Mouse (Mus musculus) limb, embryonic 15.5 days (tissue): ENCODE measurements around the gene Slc30a10. TPM values are rescaled to one million over a fixed set of nuclear protein-coding genes. Genes with fewer than 3 reads are reported as not detected.

Source experiments
- ATAC-seq: fragments of 200-750 bp; cut with Nextera tagmentation; 2 replicates; pipeline ENCODE4 v1.8.0; 2017; ENCODE audit warnings: low read depth, moderate TSS enrichment; ENCODE audit not compliant: insufficient number of reproducible peaks, low FRiP score, low TSS enrichment
- H3K27ac ChIP-seq: fragments of 300-500 bp; sonication (generic); 2 replicates; pipeline ENCODE4 v1.5.1; 2015; ENCODE audit warnings: moderate library complexity, mild to moderate bottlenecking, inconsistent platforms
- H3K27me3 ChIP-seq: fragments of 300-500 bp; sonication (generic); 2 replicates; pipeline ENCODE4 v1.6.1; 2015; ENCODE audit warnings: inconsistent platforms
- H3K36me3 ChIP-seq: fragments of 300-500 bp; sonication (generic); 2 replicates; pipeline ENCODE4 v1.6.1; 2015; ENCODE audit warnings: inconsistent platforms
- H3K4me1 ChIP-seq: fragments of 300-500 bp; sonication (generic); 2 replicates; pipeline ENCODE4 v1.6.1; 2015; ENCODE audit warnings: inconsistent platforms
- H3K4me2 ChIP-seq: fragments of 300-500 bp; sonication (generic); 2 replicates; pipeline ENCODE4 v1.6.1; 2015; ENCODE audit warnings: mild to moderate bottlenecking, inconsistent platforms
- H3K4me3 ChIP-seq: fragments of 300-500 bp; sonication (generic); 2 replicates; pipeline ENCODE4 v1.5.1; 2015; ENCODE audit warnings: mild to moderate bottlenecking, inconsistent platforms
- H3K9ac ChIP-seq: fragments of 300-500 bp; sonication (generic); 2 replicates; pipeline ENCODE4 v1.6.1; 2015; ENCODE audit warnings: inconsistent platforms
- H3K9me3 ChIP-seq: fragments of 300-500 bp; sonication (generic); 2 replicates; pipeline ENCODE4 v1.6.1; 2016; ENCODE audit warnings: inconsistent platforms
- WGBS: fragments of 180-500 bp; shearing (Covaris S2); methylation state at CpG from one replicate; pipeline ENCODE4 v1.1.7; 2015; 5-methylcytosine and 5-hydroxymethylcytosine counted together
- polyA plus RNA-seq: library from polyadenylated mRNA; unstranded; fragments of >200 nt; fragmentation: Nextera tagmentation; extraction: Ambion mirVana; gene quantifications from 2 replicates; pipeline ENCODE4 v1.2.1, GENCODE M21; 2015

The Slc30a10 gene
- polyA plus RNA-seq: 0.22 and 0.45 TPM in 2 replicates

DNA sequence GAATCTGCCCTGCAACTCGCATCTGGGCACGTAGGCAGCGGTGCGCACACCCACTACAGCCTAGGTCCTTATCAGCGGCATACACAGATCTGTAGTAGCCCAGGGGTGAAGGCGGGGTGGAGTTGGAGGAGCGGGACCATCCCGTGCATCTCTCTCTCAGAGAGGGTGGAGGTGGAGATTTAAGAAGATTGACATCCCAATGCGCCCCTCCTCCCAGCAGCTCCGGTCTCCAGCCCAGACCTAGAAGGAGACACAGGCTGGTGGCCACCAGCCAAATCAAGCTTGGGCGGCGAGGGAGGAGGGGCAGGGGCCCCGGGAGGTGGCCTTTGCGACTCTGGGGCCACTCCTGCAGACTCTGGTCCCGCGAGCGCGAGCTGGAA lies at the start of gene Slc30a10:
Gene Slc30a10 (plus strand): TSS at position 274 of the 380 bp plus-strand sequence.
- no peak within 1 kb of the TSS for H3K27ac ChIP-seq
- H3K9me3 ChIP-seq: no peaks in the 10 kb centered on the region
- WGBS: 3% methylated on average over 18 of the region's 18 CpGs
- ATAC-seq: no peak
- H3K27me3 ChIP-seq: peaks cover 48% of the 10 kb centered on the region
- peak within 1 kb of the TSS; percentile 35 for H3K9ac ChIP-seq
- H3K4me1 ChIP-seq: peaks cover 13% of the 10 kb centered on the region
- H3K36me3 ChIP-seq: no peaks in the 10 kb centered on the region
- H3K4me2 ChIP-seq: peak within 1 kb of the TSS; percentile 99
- peak within 1 kb of the TSS; percentile 51 for H3K4me3 ChIP-seq

DNA sequence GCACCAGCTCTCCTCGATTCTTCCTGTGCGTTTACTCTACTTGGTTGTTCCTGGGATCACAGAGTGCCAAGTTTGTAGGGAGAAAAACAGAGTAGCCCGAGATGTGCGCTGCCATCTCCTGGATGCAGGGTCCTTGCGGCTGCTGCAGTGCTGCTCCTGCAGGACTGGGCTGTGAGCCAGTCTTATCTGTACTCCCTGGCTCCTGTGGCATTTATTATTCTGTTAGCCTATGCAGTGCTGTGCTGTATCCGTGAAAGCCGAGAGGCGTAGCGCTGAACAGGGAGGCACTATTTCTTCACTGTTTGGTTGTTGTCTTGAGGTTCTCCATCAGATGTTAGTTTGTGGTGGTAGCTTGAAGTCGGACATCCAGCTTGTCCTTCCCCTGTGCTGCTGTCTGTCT lies 48.7 kb upstream of the Slc30a10 start:
- Histone ChIP-seq H3K4me2 (no peak overlapping the region), H3K9ac (no peak overlapping the region), H3K4me1 (no peaks in the 10 kb centered on the region), H3K9me3 (no peaks in the 10 kb centered on the region), H3K27ac (no peak overlapping the region), H3K4me3 (no peak overlapping the region), H3K27me3 (no peaks in the 10 kb centered on the region), H3K36me3 (peaks cover 84% of the 10 kb centered on the region)
- no peak for ATAC-seq
- WGBS: 90% methylated on average over 10 of the region's 10 CpGs

DNA sequence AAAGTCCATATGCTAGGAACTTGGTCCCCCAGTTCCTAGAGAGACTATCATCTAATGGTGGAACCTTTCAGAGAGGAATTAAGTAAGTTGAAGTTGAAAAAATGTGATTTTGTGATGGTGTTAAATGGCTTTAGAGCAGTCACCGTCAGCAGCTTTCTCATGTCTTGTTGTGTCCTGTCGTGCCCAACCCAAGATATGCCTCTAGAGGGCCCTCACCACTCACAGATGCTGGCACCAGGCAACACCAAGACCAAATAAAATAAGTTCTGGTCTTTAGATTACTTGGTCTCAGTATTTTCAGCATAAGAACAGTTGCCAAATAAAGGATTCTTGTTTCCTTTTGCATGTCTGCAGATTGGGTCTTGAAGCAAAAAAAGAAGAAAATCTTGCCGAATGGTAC lies 44.8 kb upstream of the Slc30a10 start:
- no peak overlapping the region for H3K4me3 ChIP-seq
- H3K36me3 ChIP-seq: peaks cover 86% of the 10 kb centered on the region
- no peaks in the 10 kb centered on the region for H3K27me3 ChIP-seq
- H3K9me3 ChIP-seq: no peaks in the 10 kb centered on the region
- H3K27ac ChIP-seq: no peak overlapping the region
- H3K9ac ChIP-seq: no peak overlapping the region
- 72% methylated on average over 3 of the region's 3 CpGs for WGBS
- H3K4me2 ChIP-seq: no peak overlapping the region
- no peaks in the 10 kb centered on the region for H3K4me1 ChIP-seq
- ATAC-seq: no peak

DNA sequence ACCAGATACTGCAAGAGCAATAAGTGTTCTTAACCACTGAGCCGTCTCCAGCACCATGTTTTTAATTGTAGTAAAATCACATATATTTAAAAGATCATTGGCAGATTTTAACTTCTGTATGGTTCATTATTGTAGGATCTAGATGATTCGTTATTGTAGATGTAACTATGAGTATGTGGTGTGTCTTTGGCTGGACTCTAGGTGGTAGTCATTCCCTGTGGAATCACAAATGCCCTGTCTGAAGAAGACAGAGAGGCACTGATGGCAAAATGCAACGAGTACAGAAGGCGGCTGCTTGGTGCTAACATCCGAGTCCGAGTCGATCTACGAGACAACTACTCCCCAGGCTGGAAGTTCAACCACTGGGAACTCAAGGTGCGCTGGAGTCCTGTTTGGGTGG lies 36.6 kb upstream of the Slc30a10 start:
- no peak overlapping the region for H3K4me2 ChIP-seq
- no peak overlapping the region for H3K9ac ChIP-seq
- no peaks in the 10 kb centered on the region for H3K4me1 ChIP-seq
- H3K27me3 ChIP-seq: no peaks in the 10 kb centered on the region
- peaks cover 85% of the 10 kb centered on the region for H3K36me3 ChIP-seq
- 93% methylated on average over 9 of the region's 9 CpGs for WGBS
- no peak overlapping the region for H3K27ac ChIP-seq
- H3K9me3 ChIP-seq: no peaks in the 10 kb centered on the region
- no peak overlapping the region for H3K4me3 ChIP-seq
- ATAC-seq: no peak

DNA sequence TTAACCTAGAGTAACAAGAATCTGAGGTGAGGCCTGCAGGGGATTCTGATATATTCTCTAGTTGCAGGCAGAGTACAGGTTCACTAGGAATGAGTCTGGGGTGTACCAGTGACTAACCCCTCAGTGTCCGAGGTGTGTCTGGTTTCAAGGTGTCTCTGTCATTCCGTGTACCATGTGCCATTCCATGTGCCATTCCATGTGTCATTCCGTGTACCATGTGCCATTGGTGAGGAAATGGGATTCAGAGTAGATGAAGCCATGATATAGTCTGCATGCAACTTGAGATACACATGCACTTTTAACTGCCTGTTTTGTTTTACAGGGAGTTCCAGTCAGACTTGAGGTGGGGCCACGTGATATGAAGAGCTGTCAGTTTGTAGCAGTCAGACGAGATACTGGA lies 34.8 kb upstream of the Slc30a10 start:
- no peaks in the 10 kb centered on the region for H3K27me3 ChIP-seq
- no peaks in the 10 kb centered on the region for H3K4me1 ChIP-seq
- H3K9me3 ChIP-seq: no peaks in the 10 kb centered on the region
- no peak overlapping the region for H3K4me2 ChIP-seq
- peaks cover 86% of the 10 kb centered on the region for H3K36me3 ChIP-seq
- no peak overlapping the region for H3K4me3 ChIP-seq
- ATAC-seq: no peak
- H3K9ac ChIP-seq: no peak overlapping the region
- H3K27ac ChIP-seq: no peak overlapping the region
- 89% methylated on average over 5 of the region's 5 CpGs for WGBS

DNA sequence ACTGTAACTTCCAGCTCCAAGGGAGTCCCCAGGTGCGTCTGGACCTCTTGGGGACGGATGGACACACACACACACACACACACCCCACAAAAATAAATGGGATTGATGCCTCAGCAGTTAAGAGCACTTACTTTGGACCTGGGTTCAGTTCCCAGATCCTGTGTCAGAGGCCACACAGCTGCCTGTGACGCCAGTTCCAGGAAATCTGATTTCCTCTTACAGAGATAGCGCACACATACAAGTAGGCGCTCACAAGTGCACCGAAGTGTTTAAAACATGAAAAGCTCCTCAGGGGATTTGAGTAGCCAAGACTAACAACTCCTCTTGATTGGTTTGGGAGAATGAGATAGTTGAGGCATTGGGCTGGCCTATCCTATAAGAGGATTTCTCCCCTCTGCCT lies 33.9 kb upstream of the Slc30a10 start:
- Histone ChIP-seq H3K4me2 (no peak overlapping the region), H3K27me3 (no peaks in the 10 kb centered on the region), H3K9ac (no peak overlapping the region), H3K27ac (no peak overlapping the region), H3K4me3 (no peak overlapping the region), H3K4me1 (no peaks in the 10 kb centered on the region), H3K36me3 (peaks cover 85% of the 10 kb centered on the region), H3K9me3 (no peaks in the 10 kb centered on the region)
- no peak for ATAC-seq
- 93% methylated on average over 6 of the region's 6 CpGs for WGBS

DNA sequence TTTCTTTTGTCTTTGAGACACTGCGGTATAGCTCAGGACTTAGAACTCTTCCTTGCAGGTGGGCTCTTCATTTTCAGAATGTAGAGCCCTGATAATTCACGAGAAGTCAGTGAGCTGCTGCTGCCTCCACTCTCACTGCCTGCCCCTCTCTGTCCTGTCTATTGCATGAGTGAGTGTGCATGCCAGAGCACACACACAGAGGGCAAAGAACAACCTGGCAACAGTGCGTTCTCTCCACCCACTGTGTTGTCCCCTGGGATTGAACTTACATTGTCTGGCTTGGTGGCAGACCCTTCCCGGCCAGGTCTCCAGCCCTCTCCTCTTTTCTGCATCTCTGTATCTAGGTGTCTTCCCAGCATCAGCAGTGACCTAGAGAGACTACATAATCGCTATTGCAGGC lies 28.1 kb upstream of the Slc30a10 start:
- H3K36me3 ChIP-seq: peaks cover 78% of the 10 kb centered on the region
- WGBS: 95% methylated on average over 5 of the region's 5 CpGs
- no peak overlapping the region for H3K4me3 ChIP-seq
- no peak overlapping the region for H3K4me2 ChIP-seq
- H3K9me3 ChIP-seq: no peaks in the 10 kb centered on the region
- H3K27ac ChIP-seq: no peak overlapping the region
- H3K27me3 ChIP-seq: no peaks in the 10 kb centered on the region
- H3K4me1 ChIP-seq: no peaks in the 10 kb centered on the region
- no peak for ATAC-seq
- H3K9ac ChIP-seq: no peak overlapping the region

DNA sequence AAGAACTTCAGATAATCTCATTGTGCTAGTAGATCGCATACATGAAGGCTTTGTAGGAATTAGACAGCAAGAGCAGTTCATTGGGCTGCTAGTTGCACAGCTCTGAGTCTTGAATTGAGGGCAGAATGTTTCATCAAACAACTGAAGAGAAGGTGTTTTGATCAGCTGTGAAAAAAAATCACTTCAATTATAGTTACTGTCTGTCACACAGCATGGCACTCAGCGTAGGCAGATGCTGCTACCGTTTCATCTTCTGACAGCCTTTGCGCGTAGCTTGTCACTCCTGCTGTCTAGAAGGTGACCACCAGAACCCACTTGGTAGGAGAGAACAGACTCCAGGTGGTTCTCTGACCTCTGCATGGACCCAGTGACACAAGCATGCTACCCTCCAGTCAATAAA lies 24.2 kb upstream of the Slc30a10 start:
- Histone ChIP-seq H3K9me3 (no peaks in the 10 kb centered on the region), H3K4me2 (no peak overlapping the region), H3K27ac (no peak overlapping the region), H3K27me3 (no peaks in the 10 kb centered on the region), H3K36me3 (peaks cover 47% of the 10 kb centered on the region), H3K4me1 (no peaks in the 10 kb centered on the region), H3K9ac (no peak overlapping the region), H3K4me3 (no peak overlapping the region)
- ATAC-seq: no peak
- 93% methylated on average over 5 of the region's 5 CpGs for WGBS

DNA sequence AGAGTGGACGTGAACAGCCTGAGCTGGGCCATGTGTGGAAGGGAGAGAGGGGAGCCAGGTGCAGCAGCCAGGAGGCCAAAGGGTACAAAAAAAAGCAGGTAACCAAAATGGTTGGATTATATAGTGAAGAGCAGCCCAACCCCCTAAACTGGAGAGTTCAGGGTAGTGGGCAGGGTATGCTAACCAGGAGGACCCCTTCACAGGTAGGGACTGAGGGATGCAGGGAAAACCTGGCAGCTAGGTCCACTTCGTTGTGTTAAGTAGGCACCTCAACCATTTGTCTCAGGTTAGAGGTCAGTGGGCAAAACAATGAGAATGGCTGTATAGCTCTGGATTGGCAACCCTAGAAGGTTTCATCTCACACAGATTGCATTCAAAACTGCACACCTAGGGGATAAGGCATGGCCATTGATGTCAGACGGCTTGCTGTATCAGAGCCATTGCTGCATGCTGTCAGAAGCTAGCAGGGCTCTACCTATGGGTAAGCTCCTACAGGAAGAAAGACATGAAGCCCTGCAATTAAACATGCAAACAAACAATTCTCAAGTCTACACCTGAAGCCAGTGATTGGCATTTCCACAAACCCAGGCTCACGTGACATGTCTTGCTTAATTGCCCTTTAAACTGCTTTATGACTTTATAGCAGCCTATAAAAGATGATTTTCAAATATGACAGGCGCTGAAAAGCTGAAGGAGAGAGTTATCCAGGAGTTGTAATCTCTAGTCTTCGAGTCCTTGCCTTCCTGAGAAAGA lies 23.2 kb upstream of the Slc30a10 start:
- Histone ChIP-seq H3K36me3 (peaks cover 39% of the 10 kb centered on the region), H3K9me3 (no peaks in the 10 kb centered on the region), H3K4me1 (no peaks in the 10 kb centered on the region)

DNA sequence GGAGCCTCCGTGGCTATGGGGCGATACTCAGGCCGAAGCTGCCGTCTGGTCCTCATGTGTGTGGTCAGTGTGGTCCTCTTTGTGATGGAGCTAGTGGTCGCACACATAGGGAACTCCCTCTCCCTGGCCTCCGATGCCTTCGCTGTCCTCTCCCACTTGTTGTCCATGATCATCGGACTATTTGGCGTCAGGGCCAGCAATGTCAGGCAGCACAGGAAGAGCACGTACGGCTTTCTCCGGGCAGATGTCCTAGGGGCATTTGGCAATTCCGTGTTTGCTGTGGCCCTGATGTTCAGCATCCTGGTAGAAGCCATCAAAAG lies 22.7 kb upstream of the Slc30a10 start:
- no peak for ATAC-seq
- 73% methylated on average over 13 of the region's 13 CpGs for WGBS

More for the DNA sequence above, 23.2 kb upstream of the Slc30a10 start:
- 55% methylated on average over 6 of the region's 6 CpGs for WGBS
- Histone ChIP-seq H3K27me3 (no peaks in the 10 kb centered on the region), H3K9ac (no peak overlapping the region), H3K27ac (no peak overlapping the region), H3K4me3 (no peak overlapping the region), H3K4me2 (no peak overlapping the region)
- ATAC-seq: no peak

DNA sequence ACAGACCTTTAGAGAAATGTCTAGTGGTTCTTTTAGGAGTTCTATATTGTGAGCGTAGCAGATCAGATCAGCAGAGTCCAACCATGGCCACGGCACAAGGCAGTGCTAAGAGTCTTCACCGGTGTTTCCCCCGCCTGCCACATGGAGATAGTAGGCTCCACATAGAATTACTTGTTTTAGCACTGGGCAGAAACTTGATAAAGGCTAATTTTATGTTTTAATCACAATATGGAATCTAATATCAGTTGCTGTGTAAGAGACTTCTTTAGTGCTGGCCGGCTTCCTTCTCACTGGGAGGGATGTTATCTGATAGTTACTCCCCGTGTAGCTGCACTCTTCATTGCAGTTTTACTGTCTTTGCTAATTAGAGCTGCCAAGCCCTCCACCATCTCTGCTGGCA lies 21.5 kb upstream of the Slc30a10 start:
- no peak overlapping the region for H3K4me3 ChIP-seq
- WGBS: 75% methylated on average over 6 of the region's 6 CpGs
- peaks cover 22% of the 10 kb centered on the region for H3K36me3 ChIP-seq
- H3K9me3 ChIP-seq: no peaks in the 10 kb centered on the region
- no peaks in the 10 kb centered on the region for H3K27me3 ChIP-seq
- H3K27ac ChIP-seq: no peak overlapping the region
- ATAC-seq: no peak
- H3K4me2 ChIP-seq: no peak overlapping the region
- H3K4me1 ChIP-seq: no peaks in the 10 kb centered on the region
- H3K9ac ChIP-seq: no peak overlapping the region

More for the DNA sequence above, 22.7 kb upstream of the Slc30a10 start:
- no peak overlapping the region for H3K9ac ChIP-seq
- H3K27me3 ChIP-seq: no peaks in the 10 kb centered on the region
- H3K36me3 ChIP-seq: peaks cover 34% of the 10 kb centered on the region
- no peak overlapping the region for H3K4me3 ChIP-seq
- H3K4me1 ChIP-seq: no peaks in the 10 kb centered on the region
- H3K9me3 ChIP-seq: no peaks in the 10 kb centered on the region
- no peak overlapping the region for H3K4me2 ChIP-seq
- no peak overlapping the region for H3K27ac ChIP-seq

DNA sequence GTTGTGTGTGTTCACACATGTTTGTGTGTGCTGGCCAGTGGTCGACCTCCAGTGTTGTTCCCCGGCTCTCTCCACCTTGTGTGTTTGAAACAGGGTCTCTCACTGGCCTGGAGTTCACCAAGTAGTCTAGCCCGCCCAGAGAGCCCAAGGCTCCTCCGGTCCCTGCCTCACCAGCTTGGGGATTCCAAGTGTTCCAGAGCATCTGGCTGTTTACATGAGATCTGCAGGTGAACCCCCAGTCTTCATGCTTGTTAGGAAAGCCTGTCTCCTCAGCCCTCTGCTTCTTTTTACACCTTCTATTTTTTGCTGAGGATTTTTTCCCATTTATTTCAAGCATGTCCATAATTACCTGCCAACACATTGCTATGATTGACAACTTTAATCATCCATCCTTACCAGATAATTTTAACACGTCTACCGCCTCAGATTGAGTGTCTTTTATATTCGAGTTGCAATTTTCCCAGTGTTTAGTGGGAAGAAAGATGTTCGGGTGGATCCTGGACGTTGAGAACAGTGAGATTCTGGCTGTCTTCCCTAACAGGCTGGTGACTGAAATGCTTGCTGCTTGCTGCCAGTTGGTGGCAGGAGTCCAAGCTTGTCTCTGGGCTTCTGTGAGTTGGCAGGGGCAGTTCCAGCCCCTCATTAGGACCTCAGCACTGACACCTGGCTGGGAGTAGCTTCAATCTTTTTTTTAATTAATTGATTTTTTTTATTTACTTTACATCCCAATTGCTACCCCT lies 15.6 kb upstream of the Slc30a10 start:
- 64% methylated on average over 9 of the region's 9 CpGs for WGBS
- no peaks in the 10 kb centered on the region for H3K27me3 ChIP-seq
- ATAC-seq: no peak
- no peaks in the 10 kb centered on the region for H3K4me1 ChIP-seq
- H3K27ac ChIP-seq: no peak overlapping the region
- H3K4me3 ChIP-seq: no peak overlapping the region
- H3K9ac ChIP-seq: no peak overlapping the region
- no peaks in the 10 kb centered on the region for H3K36me3 ChIP-seq
- no peak overlapping the region for H3K4me2 ChIP-seq
- no peaks in the 10 kb centered on the region for H3K9me3 ChIP-seq
